Mouse (Mus musculus): Measurements from ENCODE around the gene Ddx23. TPM values are rescaled to one million over a fixed set of nuclear protein-coding genes. Genes with fewer than 3 reads are reported as not detected.

The Ddx23 gene
- total RNA-seq (2023) = 133 TPM

DNA sequence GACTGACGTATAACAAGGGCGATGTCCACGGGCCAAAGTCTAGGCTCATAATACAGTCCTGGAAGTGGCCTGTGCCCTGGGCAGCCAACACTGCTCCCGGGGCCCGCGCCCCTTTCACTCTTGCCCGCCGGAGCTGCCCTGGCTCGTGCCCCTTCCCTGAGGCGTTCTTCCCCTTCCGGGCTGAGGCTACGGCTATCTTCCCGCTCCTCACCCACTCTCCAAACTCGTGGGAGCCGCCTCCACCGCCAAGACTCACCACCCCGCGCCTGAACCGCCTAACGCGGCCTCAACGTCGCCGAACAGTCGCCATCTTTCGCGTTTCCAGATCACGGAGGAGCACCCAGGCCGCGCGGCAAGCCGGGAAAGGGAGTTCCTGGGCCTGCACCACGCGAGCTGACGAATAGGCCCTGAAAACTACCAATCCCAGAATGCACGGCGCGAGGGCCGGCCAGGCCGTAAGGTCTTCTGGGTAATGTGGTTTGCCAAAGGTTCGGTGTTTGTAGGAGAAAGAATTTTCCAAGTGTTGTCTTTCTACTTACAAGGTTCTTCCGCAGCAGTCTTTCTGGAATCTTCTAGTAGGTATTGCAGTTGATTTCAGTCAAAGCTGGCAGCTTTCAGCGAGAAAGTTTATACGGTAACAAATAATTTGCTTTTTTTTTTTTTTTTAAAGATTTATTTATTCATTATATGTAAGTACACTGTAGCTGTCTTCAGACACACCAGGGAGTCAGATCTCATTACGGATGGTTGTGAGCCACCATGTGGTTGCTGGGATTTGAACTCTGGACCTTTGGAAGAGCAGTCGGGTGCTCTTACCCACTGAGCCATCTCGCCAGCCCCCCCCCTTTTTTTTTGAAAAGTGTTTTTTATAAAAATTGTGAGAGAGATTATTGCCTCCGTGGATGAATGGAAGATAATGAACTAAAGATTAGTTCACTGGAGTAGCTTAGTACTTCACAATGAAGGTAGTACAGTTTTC is at the start of gene Ddx23:
Gene Ddx23, minus strand, starts transcription at position 328 of the 979 bp plus-strand sequence.

DNA sequence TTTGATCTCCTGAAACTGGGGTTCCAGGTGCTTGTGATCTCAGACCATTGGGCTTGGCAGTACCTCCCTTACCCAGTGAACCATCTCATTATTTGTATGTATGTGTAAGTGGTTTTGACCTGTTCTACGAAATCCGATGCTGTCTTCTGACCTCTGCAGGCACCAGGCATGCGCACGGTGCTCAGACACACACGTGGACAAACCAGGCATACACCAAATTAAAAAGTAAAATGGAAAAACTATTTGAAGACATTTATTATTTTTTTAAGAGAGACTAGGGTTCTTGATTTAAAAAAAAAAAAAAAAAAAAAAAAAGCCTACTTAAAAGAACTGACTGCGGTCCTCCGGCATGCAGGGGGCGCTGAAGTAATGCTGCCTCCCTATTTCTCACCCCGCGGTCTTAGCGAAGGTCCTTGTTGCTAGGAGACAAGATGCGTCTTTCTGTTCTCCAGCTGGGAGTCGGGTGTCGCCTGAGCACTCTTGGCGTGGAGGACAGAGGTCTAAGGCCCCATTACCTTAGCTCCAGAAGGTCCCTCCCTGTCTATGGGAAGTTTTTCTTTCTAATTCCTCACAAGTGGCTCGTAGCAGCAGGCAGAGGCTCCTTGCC is 45.2 kb upstream of the Ddx23 start, which contains the start of gene Ccdc65:
Gene Ccdc65, plus strand, starts transcription at position 442 of the 607 bp plus-strand sequence.

DNA sequence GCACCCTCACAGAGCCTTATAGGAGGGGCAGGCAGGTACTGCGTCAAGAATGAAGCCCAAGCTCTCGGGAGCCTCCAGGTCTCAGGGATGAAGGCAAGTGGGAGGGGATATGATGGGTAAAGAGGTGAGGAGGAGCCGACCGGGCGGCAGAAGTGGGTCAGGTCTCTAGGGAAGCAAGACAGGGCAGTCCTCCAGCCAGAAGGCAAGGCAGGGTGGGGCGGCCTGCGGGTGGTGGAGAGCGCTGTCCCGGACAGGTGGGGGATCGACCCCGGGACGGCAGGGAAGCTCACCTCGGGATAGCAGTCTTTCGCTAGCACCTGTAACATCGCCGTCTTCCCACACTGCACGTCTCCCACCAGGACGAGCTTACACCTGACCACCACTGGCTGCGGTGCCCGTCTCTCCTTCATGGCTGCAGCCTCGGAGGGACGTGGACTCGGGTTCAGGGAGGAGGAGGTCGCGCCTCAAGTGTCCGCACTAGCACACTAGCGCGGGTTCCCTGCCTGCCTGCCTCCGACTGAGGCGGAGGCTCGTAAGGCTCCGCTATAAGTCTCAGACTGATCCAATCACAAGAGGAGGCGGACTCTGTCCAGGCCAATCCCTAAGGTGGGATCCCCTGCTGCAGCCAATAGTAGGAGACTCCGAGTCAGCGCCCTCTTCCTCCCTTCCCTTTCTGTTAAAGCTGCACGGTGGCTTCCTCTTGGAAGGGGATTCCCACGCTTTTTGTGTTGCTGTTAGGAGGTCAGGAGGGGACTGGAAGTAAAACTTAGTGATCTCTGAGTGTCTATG is 14.4 kb upstream of the Ddx23 start, which contains the start of gene Rnd1:
Gene Rnd1, minus strand, starts transcription at position 522 of the 789 bp plus-strand sequence.

DNA sequence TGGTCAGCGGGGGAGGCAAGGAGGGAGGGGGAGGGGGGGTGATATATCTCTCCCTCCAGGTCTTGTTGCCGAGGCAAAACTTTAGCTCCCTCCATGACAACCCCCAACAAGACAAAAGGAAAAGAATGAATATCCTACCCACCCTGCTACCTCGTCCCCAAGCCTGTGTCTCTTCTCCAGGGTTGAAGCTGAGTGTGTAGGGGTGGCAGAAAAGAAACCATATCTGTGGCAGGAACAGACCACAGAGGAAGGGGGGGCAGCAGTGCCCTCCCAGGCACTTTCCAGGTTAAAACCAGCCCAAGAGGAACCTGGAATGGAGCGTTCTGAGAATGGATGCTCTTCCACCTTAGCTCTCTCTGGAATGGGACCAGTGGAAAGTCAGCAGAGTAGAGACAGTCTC is 32.2 kb downstream of the Ddx23 start, which contains the start of gene Cacnb3:
Gene Cacnb3, plus strand, starts transcription at position 301 of the 400 bp plus-strand sequence.

DNA sequence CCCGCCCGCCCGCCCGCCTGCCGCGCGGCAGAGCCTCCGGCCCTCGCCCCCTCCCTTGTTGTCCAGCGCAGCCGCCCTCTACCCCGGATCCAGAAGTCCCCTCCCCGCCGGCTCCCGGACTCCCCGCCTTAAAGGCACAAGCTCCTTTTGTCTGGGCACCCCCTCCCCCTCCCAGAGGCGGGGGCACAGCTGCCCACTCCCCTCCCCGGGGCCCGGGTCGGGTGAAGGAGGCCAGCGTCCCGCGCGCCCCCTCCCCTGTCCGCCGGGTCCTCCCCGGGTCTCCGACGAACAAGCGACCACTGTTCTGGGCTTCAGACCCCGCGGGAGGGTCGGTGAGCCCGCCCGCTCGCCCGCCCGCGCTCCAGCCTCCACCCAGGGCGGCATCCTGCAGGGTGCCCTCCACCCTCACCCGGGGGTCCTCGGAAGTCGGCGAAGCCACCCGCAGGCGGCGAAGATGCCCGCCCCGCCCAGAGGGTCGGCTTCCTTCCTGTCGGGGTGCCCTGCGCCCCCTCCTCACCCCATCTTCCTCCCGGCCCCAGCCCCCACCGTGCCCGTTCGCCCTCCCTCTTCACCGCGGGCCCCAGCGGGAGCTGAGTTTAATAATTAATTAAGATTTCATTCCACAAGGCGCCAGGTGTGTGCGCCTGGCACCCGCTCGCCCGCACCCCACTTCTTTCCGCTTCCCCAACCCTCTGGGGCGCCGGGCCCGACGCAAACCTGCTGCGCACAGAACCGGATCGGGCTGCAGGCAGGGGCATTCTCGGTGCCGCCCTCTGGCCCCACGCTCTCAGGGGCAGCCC is 53.2 kb downstream of the Ddx23 start, which contains the start of gene Adcy6:
Gene Adcy6, minus strand, starts transcription at position 746 of the 800 bp plus-strand sequence.

Other genes starting within 250 kb of the Ddx23 start
- not detected for gene Olfr282, start 231.7 kb downstream of the Ddx23 start, total RNA-seq (2023)
- gene Olfr281, start 210.3 kb downstream of the Ddx23 start, total RNA-seq (2023) = not detected
- not detected for gene OR5BS1P, start 193.0 kb downstream of the Ddx23 start, total RNA-seq (2023)
- gene Lalba, start 180.2 kb downstream of the Ddx23 start, total RNA-seq (2023) = not detected
- gene Olfr279, start 170.5 kb downstream of the Ddx23 start, total RNA-seq (2023) = not detected
- gene Kansl2, start 128.6 kb downstream of the Ddx23 start, total RNA-seq (2023) = 56.9 TPM
- 147 TPM for gene Ccnt1, start 92.0 kb downstream of the Ddx23 start, total RNA-seq (2023)
- not detected for gene 4930415O20Rik, start 91.9 kb downstream of the Ddx23 start, total RNA-seq (2023)
- 23.4 TPM for gene Adcy6, start 52.8 kb downstream of the Ddx23 start, total RNA-seq (2023)
- 0.34 TPM for gene Cacnb3, start 32.1 kb downstream of the Ddx23 start, total RNA-seq (2023)
- gene Rnd1, start 14.6 kb upstream of the Ddx23 start, total RNA-seq (2023) = 0.64 TPM
- gene Ccdc65, start 45.3 kb upstream of the Ddx23 start, total RNA-seq (2023) = not detected
- gene Fkbp11, start 65.3 kb upstream of the Ddx23 start, total RNA-seq (2023) = 2.5 TPM
- gene Arf3, start 100.3 kb upstream of the Ddx23 start, total RNA-seq (2023) = 94.4 TPM
- gene Wnt10b, start 115.3 kb upstream of the Ddx23 start, total RNA-seq (2023) = 0.77 TPM
- gene Wnt1, start 127.0 kb upstream of the Ddx23 start, total RNA-seq (2023) = not detected
- 0.21 TPM for gene Ddn, start 146.6 kb upstream of the Ddx23 start, total RNA-seq (2023)
- gene Prkag1, start 168.6 kb upstream of the Ddx23 start, total RNA-seq (2023) = 117 TPM
- gene Kmt2d, start 208.3 kb upstream of the Ddx23 start, total RNA-seq (2023) = 266 TPM
- 20.7 TPM for gene Rhebl1, start 231.6 kb upstream of the Ddx23 start, total RNA-seq (2023)
- gene Dhh, start 235.6 kb upstream of the Ddx23 start, total RNA-seq (2023) = 1.1 TPM